Mouse (Mus musculus): Measurements from ENCODE around the gene Dbnl. TPM values are rescaled to one million over a fixed set of nuclear protein-coding genes. Genes with fewer than 3 reads are reported as not detected.
A peak's percentile ranks its signal among the peaks of the same experiment; 100 is the strongest.

The Dbnl gene
- polyA plus RNA-seq, 1 experiment: 91.3 TPM

- TF ChIP-seq CTCF (IDR thresholded peaks at IDR 0.05; ENCODE audit: control insufficient read depth, insufficient read depth, insufficient read length): peak; percentile 48
- no peak for TF ChIP-seq MAX (IDR thresholded peaks at IDR 0.05)
- no peak for TF ChIP-seq USF1 (IDR thresholded peaks at IDR 0.05; ENCODE audit: low read depth)
- TF ChIP-seq MYOG (IDR thresholded peaks at IDR 0.05; ENCODE audit: control insufficient read depth, extremely low read depth, insufficient read length): no peak
- no peak for TF ChIP-seq CEBPB (IDR thresholded peaks at IDR 0.05; ENCODE audit: low read depth)
- TF ChIP-seq FOSL1 (IDR thresholded peaks at IDR 0.05; ENCODE audit: insufficient read depth, low read length, poor library complexity, severe bottlenecking): no peak
- peak; percentile 59 for TF ChIP-seq MYOD1 (IDR thresholded peaks at IDR 0.05; ENCODE audit: control insufficient read depth, insufficient read length, low read depth)
- Histone ChIP-seq H3K79me3 (ENCODE audit: low read depth) (no peaks in the 10 kb centered on the region), H3K4me3 (ENCODE audit: insufficient read depth, poor library complexity, severe bottlenecking) (peak within 1 kb of the TSS; percentile 55), H3ac (ENCODE audit: control insufficient read depth, insufficient read length, low read depth) (peak within 1 kb of the TSS; percentile 61), H3K27me3 (ENCODE audit: control insufficient read depth, insufficient read depth, insufficient read length) (no peaks in the 10 kb centered on the region), H3K79me2 (ENCODE audit: control insufficient read depth, insufficient read depth) (no peaks in the 10 kb centered on the region), H3K36me3 (ENCODE audit: control insufficient read depth, insufficient read depth) (peaks cover 16% of the 10 kb centered on the region)
Observed at GRCm38 (mm10) chr11:5837251-5838246, 49.3 kb downstream of the Dbnl start, which contains the start of gene Polm. TSS of gene Polm (minus strand) at chr11:5838016.

GRCm38 (mm10) chr11:5840346-5840745, 52.1 kb downstream of the Dbnl start:
- Histone ChIP-seq H3K79me2 (ENCODE audit: control insufficient read depth, insufficient read depth) (no peaks in the 10 kb centered on the region), H3K4me3 (ENCODE audit: insufficient read depth, poor library complexity, severe bottlenecking) (no peak overlapping the region), H3ac (ENCODE audit: control insufficient read depth, insufficient read length, low read depth) (no peak overlapping the region), H3K36me3 (ENCODE audit: control insufficient read depth, insufficient read depth) (no peaks in the 10 kb centered on the region), H3K79me3 (ENCODE audit: low read depth) (no peaks in the 10 kb centered on the region), H3K27me3 (ENCODE audit: control insufficient read depth, insufficient read depth, insufficient read length) (no peaks in the 10 kb centered on the region)
- no peak for TF ChIP-seq CTCF (IDR thresholded peaks at IDR 0.05; ENCODE audit: control insufficient read depth, insufficient read depth, insufficient read length)
- no peak for TF ChIP-seq CEBPB (IDR thresholded peaks at IDR 0.05; ENCODE audit: low read depth)
- TF ChIP-seq MAX (IDR thresholded peaks at IDR 0.05): no peak
- no peak for TF ChIP-seq FOSL1 (IDR thresholded peaks at IDR 0.05; ENCODE audit: insufficient read depth, low read length, poor library complexity, severe bottlenecking)
- no peak for TF ChIP-seq MYOD1 (IDR thresholded peaks at IDR 0.05; ENCODE audit: control insufficient read depth, insufficient read length, low read depth)
- no peak for TF ChIP-seq MYOG (IDR thresholded peaks at IDR 0.05; ENCODE audit: control insufficient read depth, extremely low read depth, insufficient read length)
- no peak for TF ChIP-seq USF1 (IDR thresholded peaks at IDR 0.05; ENCODE audit: low read depth)

- H3ac ChIP-seq (ENCODE audit: control insufficient read depth, insufficient read length, low read depth): no peak overlapping the region
- TF ChIP-seq FOSL1 (IDR thresholded peaks at IDR 0.05; ENCODE audit: insufficient read depth, low read length, poor library complexity, severe bottlenecking): no peak
- TF ChIP-seq CEBPB (IDR thresholded peaks at IDR 0.05; ENCODE audit: low read depth): no peak
- no peak for TF ChIP-seq MAX (IDR thresholded peaks at IDR 0.05)
- TF ChIP-seq MYOG (IDR thresholded peaks at IDR 0.05; ENCODE audit: control insufficient read depth, extremely low read depth, insufficient read length): no peak
- no peak for TF ChIP-seq MYOD1 (IDR thresholded peaks at IDR 0.05; ENCODE audit: control insufficient read depth, insufficient read length, low read depth)
- TF ChIP-seq USF1 (IDR thresholded peaks at IDR 0.05; ENCODE audit: low read depth): no peak
- no peak for TF ChIP-seq CTCF (IDR thresholded peaks at IDR 0.05; ENCODE audit: control insufficient read depth, insufficient read depth, insufficient read length)
- no peak overlapping the region for H3K4me3 ChIP-seq (ENCODE audit: insufficient read depth, poor library complexity, severe bottlenecking)
- no peaks in the 10 kb centered on the region for H3K36me3 ChIP-seq (ENCODE audit: control insufficient read depth, insufficient read depth)
- H3K79me2 ChIP-seq (ENCODE audit: control insufficient read depth, insufficient read depth): no peaks in the 10 kb centered on the region
- H3K79me3 ChIP-seq (ENCODE audit: low read depth): no peaks in the 10 kb centered on the region
- H3K27me3 ChIP-seq (ENCODE audit: control insufficient read depth, insufficient read depth, insufficient read length): no peaks in the 10 kb centered on the region
Observed at GRCm38 (mm10) chr11:5841751-5842150, 53.5 kb downstream of the Dbnl start.

GRCm38 (mm10) chr11:5843131-5843530, 54.8 kb downstream of the Dbnl start:
- no peaks in the 10 kb centered on the region for H3K79me2 ChIP-seq (ENCODE audit: control insufficient read depth, insufficient read depth)
- no peak overlapping the region for H3K4me3 ChIP-seq (ENCODE audit: insufficient read depth, poor library complexity, severe bottlenecking)
- no peaks in the 10 kb centered on the region for H3K27me3 ChIP-seq (ENCODE audit: control insufficient read depth, insufficient read depth, insufficient read length)
- H3ac ChIP-seq (ENCODE audit: control insufficient read depth, insufficient read length, low read depth): no peak overlapping the region
- H3K79me3 ChIP-seq (ENCODE audit: low read depth): no peaks in the 10 kb centered on the region
- H3K36me3 ChIP-seq (ENCODE audit: control insufficient read depth, insufficient read depth): no peaks in the 10 kb centered on the region
- TF ChIP-seq CEBPB (IDR thresholded peaks at IDR 0.05; ENCODE audit: low read depth) (no peak), CTCF (IDR thresholded peaks at IDR 0.05; ENCODE audit: control insufficient read depth, insufficient read depth, insufficient read length) (no peak)

GRCm38 (mm10) chr11:5846639-5847345, 58.5 kb downstream of the Dbnl start:
- TF ChIP-seq MAX (IDR thresholded peaks at IDR 0.05) (no peak), CEBPB (IDR thresholded peaks at IDR 0.05; ENCODE audit: low read depth) (no peak), CTCF (IDR thresholded peaks at IDR 0.05; ENCODE audit: control insufficient read depth, insufficient read depth, insufficient read length) (no peak), FOSL1 (IDR thresholded peaks at IDR 0.05; ENCODE audit: insufficient read depth, low read length, poor library complexity, severe bottlenecking) (no peak), MYOD1 (IDR thresholded peaks at IDR 0.05; ENCODE audit: control insufficient read depth, insufficient read length, low read depth) (no peak), MYOG (IDR thresholded peaks at IDR 0.05; ENCODE audit: control insufficient read depth, extremely low read depth, insufficient read length) (no peak), USF1 (IDR thresholded peaks at IDR 0.05; ENCODE audit: low read depth) (no peak)
- Histone ChIP-seq H3K4me3 (ENCODE audit: insufficient read depth, poor library complexity, severe bottlenecking) (no peak overlapping the region), H3K79me2 (ENCODE audit: control insufficient read depth, insufficient read depth) (no peaks in the 10 kb centered on the region), H3K79me3 (ENCODE audit: low read depth) (no peaks in the 10 kb centered on the region), H3K36me3 (ENCODE audit: control insufficient read depth, insufficient read depth) (no peaks in the 10 kb centered on the region), H3K27me3 (ENCODE audit: control insufficient read depth, insufficient read depth, insufficient read length) (no peaks in the 10 kb centered on the region), H3ac (ENCODE audit: control insufficient read depth, insufficient read length, low read depth) (no peak overlapping the region)
